Comparison of ENCODE assay signal across 8 mouse cellular contexts in the genomic region with DNA sequence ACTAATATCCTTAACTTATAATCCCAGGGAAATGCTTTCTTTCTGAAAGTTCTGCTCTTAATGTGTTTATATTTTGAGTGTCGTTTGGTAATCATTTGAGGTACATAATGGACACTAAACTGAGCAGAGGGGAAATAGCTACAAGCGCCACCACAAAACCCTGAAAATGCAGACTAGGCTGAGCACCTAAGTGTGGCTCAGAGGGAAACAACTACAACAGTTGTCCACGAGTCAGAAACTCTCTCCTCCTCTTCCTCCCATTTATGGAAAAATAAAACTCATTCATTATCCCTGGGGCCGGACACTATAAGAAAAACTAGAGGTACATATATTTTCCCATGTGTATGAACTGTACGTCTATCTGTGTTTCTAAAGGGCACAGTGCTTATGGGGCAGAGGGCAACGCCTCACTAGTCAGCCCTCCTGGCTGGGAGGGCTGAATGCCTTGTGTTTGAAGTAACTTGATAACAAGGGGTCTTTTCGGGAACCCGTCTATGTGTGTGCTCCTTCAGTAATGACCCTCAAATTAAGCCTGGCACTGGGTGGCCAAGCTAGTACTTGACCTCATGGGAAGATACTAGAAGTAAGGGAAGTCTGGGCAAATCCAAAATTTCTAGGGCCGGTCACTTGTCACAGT.
DNase-seq lines count a peak whose midpoint lies in the region; ATAC-seq lines count a peak whose summit lies in the region.

No protein-coding gene starts in this region.

- H3K9ac ChIP-seq in heart, embryonic 13.5 days, result peak overlapping the region; percentile 80
- peak overlapping the region; percentile 65 for H3K9ac ChIP-seq in midbrain, embryonic 11.5 days (ENCODE audit: low read length)
- no peak overlapping the region for H3K9ac ChIP-seq in liver, embryonic 12.5 days

- intact Hi-C loops in gastrocnemius, postnatal 14 days (cut with DNase I; ENCODE audit: low total_unique reads), result no loop called here

- H3K4me3 ChIP-seq in heart, embryonic 13.5 days, result peak overlapping the region; percentile 39
- H3K4me3 ChIP-seq in forebrain, embryonic 10.5 days, result peak overlapping the region; percentile 59
- peak overlapping the region; percentile 59 for H3K4me3 ChIP-seq in midbrain, embryonic 11.5 days (ENCODE audit: low read depth, low read length)
- no peak overlapping the region for H3K4me3 ChIP-seq in liver, embryonic 12.5 days

- H3K9me3 ChIP-seq in heart, embryonic 13.5 days, result no peaks in the 10 kb centered on the region
- no peaks in the 10 kb centered on the region for H3K9me3 ChIP-seq in forebrain, embryonic 10.5 days
- H3K9me3 ChIP-seq in midbrain, embryonic 11.5 days (ENCODE audit: control insufficient read depth, low read length), result no peaks in the 10 kb centered on the region
- H3K9me3 ChIP-seq in liver, embryonic 12.5 days (replicated peaks), result no peaks in the 10 kb centered on the region

- H3K4me2 ChIP-seq in heart, embryonic 13.5 days, result peak overlapping the region; percentile 85
- H3K4me2 ChIP-seq in midbrain, embryonic 11.5 days, result peak overlapping the region; percentile 67
- H3K4me2 ChIP-seq in liver, embryonic 12.5 days, result no peak overlapping the region

- WGBS in heart, embryonic 13.5 days, result 34% methylated on average over 9 of the region's 9 CpGs
- 36% methylated on average over 9 of the region's 9 CpGs for WGBS in forebrain, embryonic 10.5 days
- WGBS in midbrain, embryonic 11.5 days, result 38% methylated on average over 9 of the region's 9 CpGs
- WGBS in liver, embryonic 12.5 days (ENCODE audit: insufficient replicate concordance), result 57% methylated on average over 9 of the region's 9 CpGs

- ATAC-seq in heart, embryonic 13.5 days (ENCODE audit: extremely low read depth, insufficient number of reproducible peaks, low FRiP score, low TSS enrichment), result no peak
- ATAC-seq in midbrain, embryonic 11.5 days (ENCODE audit: low FRiP score), result no peak
- no peak for ATAC-seq in liver, embryonic 12.5 days

- no peaks in the 10 kb centered on the region for H3K27me3 ChIP-seq in heart, embryonic 13.5 days (replicated peaks)
- H3K27me3 ChIP-seq in forebrain, embryonic 10.5 days (ENCODE audit: poor library complexity, severe bottlenecking), result peaks cover 28% of the 10 kb centered on the region
- H3K27me3 ChIP-seq in midbrain, embryonic 11.5 days (ENCODE audit: control insufficient read depth, insufficient read depth, low read length), result no peaks in the 10 kb centered on the region
- H3K27me3 ChIP-seq in liver, embryonic 12.5 days (replicated peaks), result peaks cover 23% of the 10 kb centered on the region

- peak overlapping the region; percentile 91 for H3K27ac ChIP-seq in heart, embryonic 13.5 days (replicated peaks)
- H3K27ac ChIP-seq in forebrain, embryonic 10.5 days, result peak overlapping the region; percentile 83
- H3K27ac ChIP-seq in midbrain, embryonic 11.5 days (ENCODE audit: low read depth, low read length), result peak overlapping the region; percentile 10; the same call in 1 of the 2 replicates
- no peak overlapping the region for H3K27ac ChIP-seq in liver, embryonic 12.5 days

- DNase-seq in heart, adult 8-10 months (ENCODE audit: low spot score), result no peak
- peak; percentile 34 for DNase-seq in brain, adult 2 months (ENCODE audit: low read depth, low spot score)
- DNase-seq in forebrain, embryonic 10.5 days (ENCODE audit: extremely low spot score, low spot score), result no peak
- peak; percentile 88 for DNase-seq in midbrain, embryonic 11.5 days (ENCODE audit: low spot score, missing footprints)
- DNase-seq in frontal cortex, postnatal 10 days (ENCODE audit: low spot score in 2 of 2), result no peak
- no peak for DNase-seq in gastrocnemius, postnatal 14 days

- no peaks in the 10 kb centered on the region for H3K36me3 ChIP-seq in heart, embryonic 13.5 days
- no peaks in the 10 kb centered on the region for H3K36me3 ChIP-seq in forebrain, embryonic 10.5 days (replicated peaks)
- no peaks in the 10 kb centered on the region for H3K36me3 ChIP-seq in midbrain, embryonic 11.5 days (ENCODE audit: control insufficient read depth, insufficient read depth, low read length)
- no peaks in the 10 kb centered on the region for H3K36me3 ChIP-seq in liver, embryonic 12.5 days

- H3K4me1 ChIP-seq in heart, embryonic 13.5 days, result peaks cover 57% of the 10 kb centered on the region
- H3K4me1 ChIP-seq in forebrain, embryonic 10.5 days, result peaks cover 67% of the 10 kb centered on the region
- peaks cover 26% of the 10 kb centered on the region for H3K4me1 ChIP-seq in midbrain, embryonic 11.5 days (ENCODE audit: control insufficient read depth, insufficient read depth, low read length)
- H3K4me1 ChIP-seq in liver, embryonic 12.5 days, result peaks cover 10% of the 10 kb centered on the region; the same call in 1 of the 2 replicates

Comparison
In these comparisons a context has a peak if more than half of its experiments do, and no peak if none do; other contexts are left out.
1. DNase-seq: peak in brain, adult 2 months (single experiment) and midbrain, embryonic 11.5 days (single experiment); none in heart, adult 8-10 months (single experiment), forebrain, embryonic 10.5 days (single experiment), frontal cortex, postnatal 10 days (0 of 2) and gastrocnemius, postnatal 14 days (single experiment).